Mouse (Mus musculus) myocyte (in vitro differentiated cells): ENCODE measurements around the gene Cwc25.

Experiments
- CEBPB ChIP-seq: IDR thresholded peaks from 2 replicates; pipeline ENCODE4 v1.6.1; 2011; ENCODE audit warnings: mild to moderate bottlenecking, moderate library complexity; ENCODE audit not compliant: poor library complexity, insufficient read depth, severe bottlenecking
- E2F4 ChIP-seq: IDR thresholded peaks from one replicate; pipeline ENCODE4 v1.6.1; 2011; ENCODE audit warnings: mild to moderate bottlenecking, control low read depth, moderate library complexity; ENCODE audit not compliant: insufficient read depth
- MAX ChIP-seq: IDR thresholded peaks from one replicate; pipeline ENCODE4 v1.6.1; 2011; ENCODE audit warnings: low read depth, mild to moderate bottlenecking, control low read depth
- MYOD1 ChIP-seq, 3 experiments: IDR thresholded peaks; one replicate each; pipeline ENCODE4 v1.6.1; 2011; ENCODE audit warnings: control low read depth in 2 of 3, low read depth in 2 of 3, mild to moderate bottlenecking in 2 of 3, moderate library complexity in 1 of 3; ENCODE audit not compliant: insufficient read length in 2 of 3, control insufficient read depth in 1 of 3
- MYOG ChIP-seq, 3 experiments: IDR thresholded peaks; one replicate each; pipeline ENCODE4 v1.6.1; 2011; ENCODE audit warnings: control low read depth in 2 of 3, low read depth in 2 of 3, mild to moderate bottlenecking in 2 of 3; ENCODE audit not compliant: insufficient read length in 2 of 3, control insufficient read depth in 1 of 3, insufficient read depth in 1 of 3
- POLR2A ChIP-seq: IDR thresholded peaks from one replicate; pipeline ENCODE4 v1.6.1; 2011; ENCODE audit warnings: low read depth, mild to moderate bottlenecking, control low read depth, moderate library complexity; ENCODE audit not compliant: insufficient read length
- POLR2AphosphoS2 ChIP-seq: IDR thresholded peaks from one replicate; pipeline ENCODE4 v1.6.1; 2011; ENCODE audit warnings: low read depth, control low read depth; ENCODE audit not compliant: insufficient read length
- REST ChIP-seq: IDR thresholded peaks from one replicate; pipeline ENCODE4 v1.6.1; 2011; ENCODE audit warnings: mild to moderate bottlenecking, control low read depth, moderate library complexity; ENCODE audit not compliant: insufficient read depth, insufficient read length
- SRF ChIP-seq: IDR thresholded peaks from one replicate; pipeline ENCODE4 v1.6.1; 2011; ENCODE audit warnings: low read depth; ENCODE audit not compliant: control insufficient read depth, insufficient read length
- TCF12 ChIP-seq: IDR thresholded peaks from one replicate; pipeline ENCODE4 v1.6.1; 2011; ENCODE audit warnings: mild to moderate bottlenecking, control low read depth; ENCODE audit not compliant: poor library complexity, insufficient read depth, severe bottlenecking
- TCF3 ChIP-seq: IDR thresholded peaks from one replicate; pipeline ENCODE4 v1.6.1; 2011; ENCODE audit warnings: low read depth, control low read depth; ENCODE audit not compliant: insufficient read length
- USF1 ChIP-seq: IDR thresholded peaks from one replicate; pipeline ENCODE4 v1.6.1; 2011; ENCODE audit warnings: low read depth, mild to moderate bottlenecking, control low read depth, moderate library complexity

DNA sequence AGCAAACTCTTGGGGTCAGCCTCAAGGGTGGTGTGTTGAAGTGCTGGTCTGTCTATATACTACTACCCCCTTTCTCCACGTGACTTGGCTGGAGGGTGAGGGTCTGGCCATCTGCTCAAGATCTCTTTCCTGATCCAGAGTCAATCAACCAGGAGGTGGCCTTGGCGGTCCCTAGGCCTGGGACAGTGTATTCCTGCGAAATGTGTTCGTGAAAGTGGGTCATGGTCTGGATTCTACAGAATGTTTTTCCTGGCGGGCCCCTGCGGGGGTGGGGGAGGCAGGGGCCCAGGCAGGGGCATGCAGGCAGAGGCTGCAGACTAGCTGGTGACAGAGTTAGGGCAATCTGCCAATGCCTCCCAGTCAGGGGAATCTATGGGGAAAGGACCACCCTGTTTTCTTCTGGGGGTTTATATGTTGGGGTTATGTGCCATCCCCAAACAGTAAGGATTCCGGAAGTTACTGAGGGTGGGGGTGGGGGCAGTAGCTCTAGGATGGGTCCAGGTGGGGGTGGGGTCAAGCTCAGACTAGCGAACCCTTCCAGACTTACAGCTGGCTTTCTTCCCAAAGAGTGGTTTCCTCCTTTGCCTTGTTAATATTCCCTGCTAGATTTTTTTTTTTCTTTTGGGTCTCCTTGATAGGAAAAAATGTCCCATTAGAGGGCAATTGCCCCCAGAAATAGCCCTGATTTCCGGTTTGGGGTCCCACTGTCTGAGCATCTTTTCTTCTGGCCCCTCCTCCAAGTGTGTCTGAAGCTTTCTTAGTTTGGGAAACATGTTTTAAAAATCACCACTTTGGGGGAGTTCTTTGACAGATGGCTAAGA lies 38.7 kb upstream of the Cwc25 start:
- TF ChIP-seq MYOD1 (IDR thresholded peaks at IDR 0.05; ENCODE audit: control insufficient read depth in 1 of 3, insufficient read length in 2 of 3, low read depth in 2 of 3) = no peak
- TF ChIP-seq USF1 = peak; percentile 17
- no peak for TF ChIP-seq POLR2A
- TF ChIP-seq MYOG (IDR thresholded peaks at IDR 0.05; ENCODE audit: control insufficient read depth in 1 of 3, insufficient read depth in 1 of 3, insufficient read length in 2 of 3, low read depth in 2 of 3) = no peak
- TF ChIP-seq MAX = no peak
- TF ChIP-seq TCF12 = no peak
- TF ChIP-seq E2F4 = no peak
- TF ChIP-seq CEBPB = no peak
- TF ChIP-seq TCF3 = no peak
- no peak for TF ChIP-seq POLR2AphosphoS2
- no peak for TF ChIP-seq SRF
- no peak for TF ChIP-seq REST
